8 mouse cellular contexts compared by ENCODE assay signal in the genomic region with DNA sequence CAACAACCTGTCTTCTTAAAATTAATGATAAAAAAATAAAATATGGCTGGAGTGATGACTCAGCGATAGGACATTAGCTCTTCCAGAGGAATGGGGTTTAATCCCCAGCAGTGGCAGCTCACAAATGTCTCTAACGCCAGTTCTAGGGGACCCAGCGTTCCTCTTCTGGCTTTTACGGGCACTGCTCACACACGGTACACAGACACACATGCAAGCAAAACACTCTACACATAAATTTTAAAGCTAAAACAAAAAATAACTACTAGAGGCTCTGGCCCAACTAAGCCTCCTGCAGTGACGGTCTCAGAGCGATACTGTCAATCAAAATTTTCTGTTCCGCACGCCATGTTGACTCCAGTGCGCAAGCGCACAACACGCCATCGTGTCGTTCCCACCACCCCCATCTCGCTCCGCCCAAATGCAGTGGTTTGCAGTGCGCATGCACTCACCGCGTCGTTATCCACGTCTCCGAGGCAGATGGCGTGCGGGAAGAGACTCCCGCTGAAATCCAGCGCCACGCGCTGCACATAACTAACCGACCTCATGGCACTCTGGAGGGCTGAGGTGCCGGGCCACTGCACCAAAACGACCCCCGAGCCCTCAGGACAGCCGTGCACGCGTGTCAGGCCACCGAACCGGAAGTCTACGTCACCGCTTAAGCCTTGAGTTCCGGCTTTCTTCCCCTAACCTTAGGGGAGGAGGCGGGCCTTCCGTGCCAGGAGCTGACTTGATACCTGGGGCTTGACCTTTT. TPM values are rescaled to one million over a fixed set of nuclear protein-coding genes. Genes with fewer than 3 reads are reported as not detected.
A peak's percentile ranks its signal among the peaks of the same experiment; 100 is the strongest.
DNase-seq lines count a peak whose midpoint lies in the region; ATAC-seq and TF ChIP-seq lines count a peak whose summit lies in the region.

A gene (minus strand): TSS at position 663 of the 751 bp plus-strand sequence.

- intact Hi-C loops in heart, adult 2 months (cut with DNase I): no loop called here

- H3K36me3 ChIP-seq in embryonic facial prominence, embryonic 13.5 days: peaks cover 29% of the 10 kb centered on the region
- H3K36me3 ChIP-seq in heart, adult 2 months (ENCODE audit: control insufficient read depth, insufficient read depth, low read length): no peaks in the 10 kb centered on the region
- peaks cover 24% of the 10 kb centered on the region for H3K36me3 ChIP-seq in limb, embryonic 13.5 days
- H3K36me3 ChIP-seq in midbrain, embryonic 16.5 days (ENCODE audit: control insufficient read depth, insufficient read depth, low read length): peaks cover 5% of the 10 kb centered on the region; the same call in 1 of the 2 replicates

- TF ChIP-seq POLR2A in heart, adult 2 months (IDR thresholded peaks at IDR 0.05; ENCODE audit: insufficient read depth, low read depth, low read length): peak; percentile 95

- peak within 1 kb of the TSS; percentile 66 for H3K4me3 ChIP-seq in embryonic facial prominence, embryonic 13.5 days
- peak within 1 kb of the TSS; percentile 81 for H3K4me3 ChIP-seq in heart, adult 2 months
- peak within 1 kb of the TSS; percentile 66 for H3K4me3 ChIP-seq in limb, embryonic 13.5 days
- H3K4me3 ChIP-seq in midbrain, embryonic 16.5 days (ENCODE audit: low read depth, low read length): peak within 1 kb of the TSS; percentile 60

- peak within 1 kb of the TSS; percentile 77 for H3K9ac ChIP-seq in embryonic facial prominence, embryonic 13.5 days
- peak within 1 kb of the TSS; percentile 80 for H3K9ac ChIP-seq in heart, adult 2 months (ENCODE audit: low read depth, low read length)
- peak within 1 kb of the TSS; percentile 74 for H3K9ac ChIP-seq in limb, embryonic 13.5 days
- peak within 1 kb of the TSS; percentile 80 for H3K9ac ChIP-seq in midbrain, embryonic 16.5 days (ENCODE audit: low read depth, low read length)

- no peak for TF ChIP-seq CTCF in heart, adult 2 months (IDR thresholded peaks at IDR 0.05)

- TF ChIP-seq EP300 in heart, adult 2 months (IDR thresholded peaks at IDR 0.05; ENCODE audit: insufficient read depth, low read depth, low read length): peak; percentile 52

- DNase-seq in 3134 (ENCODE audit: extremely low read depth, insufficient read length, low spot score): peak; percentile 98
- peak; percentile 95 to 96 for DNase-seq in adrenal gland, postnatal 36 days
- DNase-seq in heart, adult 2 months: peak; percentile 95 to 97
- peak; percentile 96 to 97 for DNase-seq in kidney, adult 8-10 months
- peak; percentile 92 to 96 for DNase-seq in spleen, postnatal 10 days (ENCODE audit: low spot score in 2 of 2)

- peaks cover 2% of the 10 kb centered on the region; the same call in 1 of the 2 replicates for H3K4me1 ChIP-seq in embryonic facial prominence, embryonic 13.5 days
- H3K4me1 ChIP-seq in heart, adult 2 months (ENCODE audit: control insufficient read depth, insufficient read depth, low read length): peaks cover 2% of the 10 kb centered on the region
- 0 out of 2 replicates have a peak, but pooled peaks cover 3% of the 10 kb centered on the region for H3K4me1 ChIP-seq in limb, embryonic 13.5 days
- peaks cover 3% of the 10 kb centered on the region; the same call in 1 of the 2 replicates for H3K4me1 ChIP-seq in midbrain, embryonic 16.5 days (ENCODE audit: control insufficient read depth, insufficient read depth, low read length)

- H3K79me2 ChIP-seq in heart, adult 2 months (replicated peaks; ENCODE audit: control insufficient read depth, insufficient read depth, low read length): no peaks in the 10 kb centered on the region

- peak; percentile 90 for ATAC-seq in embryonic facial prominence, embryonic 13.5 days (ENCODE audit: insufficient number of reproducible peaks, insufficient read depth, low FRiP score, low TSS enrichment, low read depth)
- ATAC-seq in limb, embryonic 13.5 days (ENCODE audit: low FRiP score, low read depth): peak; percentile 94
- peak; percentile 95 for ATAC-seq in midbrain, embryonic 16.5 days

- H3K27ac ChIP-seq in embryonic facial prominence, embryonic 13.5 days: peak within 1 kb of the TSS; percentile 95
- peak within 1 kb of the TSS; percentile 100 for H3K27ac ChIP-seq in heart, adult 2 months
- H3K27ac ChIP-seq in limb, embryonic 13.5 days: peak within 1 kb of the TSS; percentile 94
- H3K27ac ChIP-seq in midbrain, embryonic 16.5 days (ENCODE audit: low read length): peak within 1 kb of the TSS; percentile 99

- H3K27me3 ChIP-seq in embryonic facial prominence, embryonic 13.5 days: no peaks in the 10 kb centered on the region
- no peaks in the 10 kb centered on the region for H3K27me3 ChIP-seq in heart, adult 2 months (ENCODE audit: control insufficient read depth, insufficient read depth, low read length)
- no peaks in the 10 kb centered on the region for H3K27me3 ChIP-seq in limb, embryonic 13.5 days
- no peaks in the 10 kb centered on the region for H3K27me3 ChIP-seq in midbrain, embryonic 16.5 days (ENCODE audit: control insufficient read depth, insufficient read depth, low read depth, low read length)

- H3K4me2 ChIP-seq in embryonic facial prominence, embryonic 13.5 days: peak within 1 kb of the TSS; percentile 64
- peak within 1 kb of the TSS; percentile 73 for H3K4me2 ChIP-seq in limb, embryonic 13.5 days (replicated peaks)
- H3K4me2 ChIP-seq in midbrain, embryonic 16.5 days (ENCODE audit: low read length): peak within 1 kb of the TSS; percentile 73

- WGBS in embryonic facial prominence, embryonic 13.5 days: under 1% methylated on average over 42 of the region's 42 CpGs
- under 1% methylated on average over 42 of the region's 42 CpGs for WGBS in heart, adult 2 months
- WGBS in limb, embryonic 13.5 days: under 1% methylated on average over 42 of the region's 42 CpGs
- 0% methylated on average over 42 of the region's 42 CpGs for WGBS in midbrain, embryonic 16.5 days

- H3K9me3 ChIP-seq in embryonic facial prominence, embryonic 13.5 days: no peaks in the 10 kb centered on the region
- no peaks in the 10 kb centered on the region for H3K9me3 ChIP-seq in limb, embryonic 13.5 days
- no peaks in the 10 kb centered on the region for H3K9me3 ChIP-seq in midbrain, embryonic 16.5 days (replicated peaks; ENCODE audit: control insufficient read depth, low read length, poor library complexity, severe bottlenecking)

RNA-seq across cellular contexts. Expression of the gene that starts here (rescaled TPM):
- 10 to 100 TPM; 23.8 to 28.6 TPM for total RNA-seq in adrenal gland, postnatal 36 days (2021)
- polyA plus RNA-seq in embryonic facial prominence, embryonic 13.5 days (2015; fragmentation: Nextera tagmentation; extraction: Ambion mirVana): 41.7 and 42.7 TPM in 2 replicates
- 10 to 100 TPM; 17.0 to 21.2 TPM for total RNA-seq in heart, adult 2 months (2021)
- 11.9 and 21.5 TPM in 2 replicates for polyA plus RNA-seq in heart, adult 2 months (2012; rRNA removed)
- 41.1 and 41.3 TPM in 2 replicates for polyA plus RNA-seq in limb, embryonic 13.5 days (2015; fragmentation: Nextera tagmentation; extraction: Ambion mirVana)
- polyA plus RNA-seq in midbrain, embryonic 16.5 days (2015; fragmentation: Nextera tagmentation; extraction: Ambion mirVana): 46.4 and 48.8 TPM in 2 replicates

Comparison
In these comparisons a context has a peak if more than half of its experiments do, and no peak if none do; other contexts are left out.
1. Peak in every context shown above with its lines: DNase-seq, ATAC-seq, H3K4me3 ChIP-seq and H3K27ac ChIP-seq.